Mouse (Mus musculus) spleen, adult 2 months (tissue): ENCODE data around the gene Cass4.

Source experiments
- CTCF ChIP-seq: fragments of 200-500 bp; IDR thresholded peaks from 2 replicates; pipeline ENCODE4 v1.5.1; 2011; ENCODE audit warnings: mild to moderate bottlenecking, inconsistent platforms; ENCODE audit not compliant: insufficient read depth, insufficient read length, insufficient replicate concordance; ENCODE audit errors: extremely low read depth
- POLR2A ChIP-seq: fragments of 200-500 bp; IDR thresholded peaks from 2 replicates; pipeline ENCODE4 v1.6.1; 2011; ENCODE audit warnings: low read depth, low read length, inconsistent platforms

DNA sequence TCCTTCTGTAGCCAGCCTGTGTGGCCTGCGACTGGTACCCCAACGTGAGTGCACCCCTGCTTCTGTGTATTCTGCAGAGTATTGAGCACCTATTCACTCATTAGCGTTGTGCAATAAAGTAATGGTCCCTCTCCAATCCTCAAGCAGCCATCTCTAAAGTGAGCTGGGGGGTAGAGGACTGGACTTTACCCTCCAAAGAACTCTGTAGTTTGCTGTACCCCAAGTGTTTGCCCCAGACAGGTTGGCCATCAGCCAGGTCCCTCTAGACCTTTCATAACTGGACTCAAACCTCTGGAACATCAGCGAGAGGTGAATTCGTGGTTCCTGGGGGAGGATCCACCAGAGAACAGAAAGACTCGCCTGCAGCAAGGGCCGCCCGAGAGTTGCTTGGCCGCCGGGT lies 58.9 kb downstream of the Cass4 start:
- TF ChIP-seq CTCF = no peak
- TF ChIP-seq POLR2A = no peak
